Mouse (Mus musculus) monocyte, adult 2 months (primary cell): Measurements from ENCODE around the gene Pctp.

ENCODE experiments used
- DNase-seq, 2 experiments: peaks; one replicate each; pipeline ENCODE4 v3.0.0; 2022; ENCODE audit warnings: low spot score in 2 of 2, low read depth in 1 of 2

The Pctp gene

GRCm38 (mm10) chr11:90002231-90002986, at the start of gene Pctp:
Pctp (minus strand) TSS chr11:90002894.
- peak; percentile 31 to 60 for DNase-seq

DNA sequence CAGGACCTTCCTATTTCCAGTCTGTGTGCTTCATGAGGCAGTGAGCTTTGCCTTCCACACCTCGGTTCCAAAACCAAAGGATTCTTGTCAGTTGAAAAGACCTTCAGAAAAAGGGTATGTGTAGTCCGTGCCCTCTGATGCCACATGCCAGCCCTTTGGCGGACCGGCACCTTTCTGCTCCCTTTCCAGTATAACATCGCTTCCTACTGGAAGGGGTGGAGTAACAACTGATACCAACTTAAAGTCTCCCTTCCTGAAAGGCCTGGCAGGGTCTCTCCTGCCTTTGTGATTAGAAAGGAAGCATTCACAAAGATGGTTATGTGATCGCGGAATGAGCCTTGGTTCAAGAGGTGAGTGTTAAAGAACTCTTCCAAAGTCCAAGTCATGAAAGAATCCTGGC, 47.3 kb upstream of the Pctp start:
- no peak for DNase-seq

GRCm38 (mm10) chr11:90047271-90047670, 44.6 kb upstream of the Pctp start:
- DNase-seq: no peak

- no peak for DNase-seq
Observed at GRCm38 (mm10) chr11:90046211-90046610, 43.5 kb upstream of the Pctp start.

- DNase-seq: no peak
Observed at GRCm38 (mm10) chr11:90044459-90044858, 41.8 kb upstream of the Pctp start.

GRCm38 (mm10) chr11:90038022-90038421, 35.3 kb upstream of the Pctp start:
- DNase-seq: no peak

DNA sequence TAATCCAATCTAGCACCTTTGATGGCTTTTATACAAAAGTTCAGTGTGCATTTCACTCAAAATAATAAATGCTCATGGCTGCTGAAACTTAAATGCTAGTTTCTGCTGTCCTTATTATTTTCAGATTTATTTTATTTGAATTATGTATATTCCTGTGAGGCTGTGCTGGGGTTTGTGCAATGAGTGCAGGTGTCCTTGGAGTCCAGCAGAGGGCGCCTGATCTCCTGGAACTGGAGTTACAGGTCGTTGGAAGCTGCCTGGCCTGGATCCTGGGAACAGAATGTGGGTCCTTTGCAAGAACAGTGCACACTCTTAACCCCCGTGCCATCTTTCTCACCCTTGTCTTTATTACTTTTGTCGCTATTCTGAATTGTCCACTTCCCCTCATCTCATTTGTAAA, 33.7 kb upstream of the Pctp start:
- DNase-seq: no peak

- no peak for DNase-seq
Observed at GRCm38 (mm10) chr11:90035532-90035931, 32.8 kb upstream of the Pctp start.

DNA sequence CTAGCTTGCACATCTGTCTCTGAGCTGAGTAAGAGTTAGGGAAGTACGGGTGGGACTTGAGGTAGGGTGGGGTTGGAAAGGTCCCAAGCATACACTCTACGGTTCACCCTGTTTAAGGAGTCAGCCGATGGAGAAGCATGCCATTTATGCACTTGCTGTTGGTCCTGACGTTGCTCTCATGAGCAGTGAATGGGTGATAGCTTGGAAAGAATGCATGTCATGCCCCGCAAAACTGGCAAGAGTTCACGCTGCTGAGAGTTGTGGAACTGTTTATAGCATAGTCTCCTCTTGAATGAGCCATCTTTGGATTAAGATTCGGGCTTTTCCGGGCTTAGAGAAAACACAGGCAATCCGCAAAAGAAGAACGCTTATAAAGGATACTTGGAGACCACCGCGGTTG, 32.0 kb upstream of the Pctp start:
- DNase-seq: no peak

- DNase-seq: no peak
Observed at GRCm38 (mm10) chr11:90033442-90033841, 30.7 kb upstream of the Pctp start.

GRCm38 (mm10) chr11:90032807-90033206, 30.1 kb upstream of the Pctp start:
- DNase-seq: no peak

GRCm38 (mm10) chr11:90031076-90031475, 28.4 kb upstream of the Pctp start:
- no peak for DNase-seq

DNA sequence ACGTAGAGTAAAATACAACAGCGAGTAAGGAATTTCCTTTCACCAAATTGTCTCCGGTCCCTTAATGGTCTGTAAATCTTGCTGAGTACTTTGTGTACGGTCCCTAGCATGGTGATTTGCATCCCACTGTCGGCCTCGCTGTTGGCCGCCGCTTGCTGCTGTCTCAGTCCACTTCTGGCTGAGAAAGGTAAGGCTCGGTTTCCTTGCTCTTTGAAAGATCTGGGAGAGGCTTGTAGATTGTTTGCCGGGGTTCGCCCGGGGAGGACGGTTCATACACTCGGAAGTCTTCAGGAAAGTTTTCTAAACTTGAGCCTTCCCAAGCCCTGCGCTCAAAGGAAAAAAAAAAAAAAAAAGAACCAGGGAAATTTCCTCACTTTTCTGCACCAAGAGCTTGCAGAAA, 27.9 kb upstream of the Pctp start:
- no peak for DNase-seq

DNA sequence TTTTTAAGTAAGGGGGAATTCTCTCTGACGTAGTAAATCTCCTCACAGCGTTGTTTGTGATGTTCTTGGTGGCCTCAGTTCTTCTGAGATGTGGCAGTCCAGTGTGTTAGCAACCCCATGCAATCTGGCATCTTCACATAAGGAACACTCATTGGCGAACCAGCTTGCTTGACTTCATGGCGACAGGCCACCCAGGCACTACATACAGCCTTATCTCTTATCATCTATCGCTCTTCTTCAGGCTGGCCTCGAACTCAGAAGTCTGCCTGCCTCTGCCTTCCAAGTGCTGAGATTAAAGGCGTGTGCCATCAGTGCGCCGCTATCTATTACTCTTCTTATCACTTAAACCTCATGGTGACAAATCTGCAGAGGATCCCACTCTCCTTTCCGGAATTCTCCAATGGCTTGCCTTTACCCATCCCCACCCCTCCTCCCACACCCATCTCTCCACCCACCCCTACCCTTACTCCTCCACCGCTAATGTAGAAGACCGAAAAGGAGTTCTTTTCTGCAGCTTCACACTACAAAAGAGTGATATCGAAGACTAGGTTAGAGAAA, 27.2 kb upstream of the Pctp start, which contains the start of gene Tmem100:
Gene Tmem100 (plus strand): TSS at position 508 of the 558 bp plus-strand sequence.
- DNase-seq: no peak

DNA sequence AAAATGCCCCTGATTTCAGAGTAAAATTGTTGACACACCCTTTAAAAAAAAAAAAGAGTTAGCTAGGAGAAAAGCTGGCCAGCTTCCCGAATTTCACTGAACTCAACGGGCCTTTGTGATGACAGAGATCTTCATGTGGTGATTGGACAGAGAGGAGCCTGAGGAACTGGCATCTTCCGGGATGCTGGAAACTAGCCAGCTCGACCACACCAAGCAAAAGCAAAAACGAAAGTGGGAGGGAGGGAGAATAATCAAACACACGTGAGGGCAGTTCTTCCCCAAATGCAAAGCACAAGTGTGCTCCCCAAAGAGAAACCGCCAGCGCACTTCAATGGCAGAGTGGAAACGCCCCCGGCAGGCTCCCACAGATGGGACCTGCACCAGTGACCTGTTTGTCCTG, 26.7 kb upstream of the Pctp start:
- peak; percentile 18 to 23 for DNase-seq

DNA sequence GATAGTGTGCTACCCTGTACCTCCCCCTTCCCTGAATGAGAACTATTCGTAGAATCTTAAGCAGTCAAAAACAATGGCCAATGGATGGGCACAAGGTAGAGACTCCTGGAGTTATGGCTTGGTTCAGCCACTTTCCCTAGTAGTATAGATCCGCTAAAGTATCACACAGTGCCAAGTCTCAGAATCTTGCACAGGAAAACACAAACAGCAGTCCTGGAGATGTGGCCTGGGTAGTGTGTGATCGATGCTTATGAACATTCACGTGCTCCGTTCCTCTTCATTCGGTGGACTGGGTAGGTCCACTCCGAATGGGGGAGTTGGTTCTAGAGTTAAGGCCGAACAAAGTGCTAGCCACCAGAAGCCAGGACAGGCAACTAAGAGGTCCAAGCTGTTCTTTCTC, 26.1 kb upstream of the Pctp start:
- no peak for DNase-seq

DNA sequence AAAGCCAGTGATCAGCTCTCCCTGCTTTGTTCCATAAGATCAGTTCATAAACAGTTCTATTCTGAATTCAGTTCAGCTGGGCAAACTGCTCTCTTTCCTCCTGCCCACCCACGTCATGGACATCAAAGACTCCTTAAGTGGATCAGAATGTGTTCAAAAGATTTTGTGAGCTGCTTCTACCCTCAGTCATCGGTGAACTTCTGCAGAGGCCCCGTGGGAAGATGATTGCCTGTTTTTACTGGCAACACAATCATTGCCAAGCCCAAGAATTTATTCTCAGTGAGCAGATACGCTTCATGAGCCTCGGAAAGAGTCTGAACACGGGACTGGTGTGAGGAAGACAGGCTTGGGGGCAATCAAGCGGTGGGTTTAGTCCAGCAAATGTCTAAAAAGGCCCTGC, 24.5 kb upstream of the Pctp start:
- no peak for DNase-seq

DNA sequence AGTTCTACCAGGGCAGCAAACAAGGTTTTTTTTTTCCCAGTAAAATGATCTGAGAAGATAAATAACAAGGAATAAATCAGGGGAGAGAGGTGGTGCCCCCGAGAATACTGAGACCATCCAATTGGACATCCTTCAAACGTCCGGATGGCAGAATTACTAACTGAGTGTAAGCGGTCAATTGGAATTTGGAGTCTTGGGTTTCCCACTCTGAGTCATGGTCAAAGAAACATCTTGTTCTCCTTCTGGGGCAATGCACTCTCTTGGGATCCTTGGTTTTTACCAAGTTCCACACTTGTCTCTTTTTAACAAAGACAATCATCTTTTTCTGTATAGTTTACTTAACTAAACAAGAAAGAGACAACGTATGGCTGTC, 24.1 kb upstream of the Pctp start:
- no peak for DNase-seq

DNA sequence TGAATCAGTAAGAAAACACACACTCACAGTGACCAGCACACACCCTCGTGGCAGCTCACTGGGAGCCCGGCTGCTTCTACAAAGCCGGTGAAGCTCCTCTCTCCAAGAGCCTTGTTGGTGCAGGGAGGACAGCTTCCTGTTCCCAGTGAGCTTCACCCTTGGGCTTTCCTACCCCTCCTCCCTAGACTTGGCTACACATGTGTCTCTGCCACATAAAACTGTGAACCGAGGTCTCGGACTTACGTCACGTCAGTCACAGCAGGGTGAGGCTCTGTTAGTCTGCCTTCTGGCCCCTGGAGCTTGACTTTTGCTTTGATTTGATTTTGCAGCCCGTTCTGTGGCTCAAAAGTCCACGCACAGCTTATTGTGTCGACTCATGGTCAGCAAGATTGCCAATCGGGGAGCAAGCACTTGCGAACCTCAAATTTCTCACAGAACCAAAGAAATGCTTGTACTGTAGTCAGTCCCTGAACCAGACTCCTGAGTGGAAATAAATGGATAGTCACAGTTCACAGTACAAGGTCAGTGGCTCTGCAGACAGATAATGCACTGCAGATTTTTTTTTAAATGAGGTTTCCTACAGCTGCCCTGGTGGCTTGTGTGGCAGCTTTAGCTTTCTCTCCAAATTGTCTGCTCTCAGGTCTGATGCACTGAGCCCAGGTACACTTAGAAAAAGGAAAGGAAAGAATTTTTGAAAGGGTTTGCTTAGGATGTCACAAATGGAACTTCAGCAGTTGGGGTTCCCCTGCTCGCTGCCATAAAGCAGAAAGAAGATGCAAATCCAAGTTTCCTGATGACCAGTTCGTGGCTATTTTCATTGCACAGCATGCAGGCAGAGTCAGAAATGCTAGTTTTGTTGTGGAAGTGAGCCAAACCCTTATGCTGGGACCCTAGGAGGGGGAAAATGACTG, 23.5 kb upstream of the Pctp start:
- no peak for DNase-seq

- DNase-seq: no peak
Observed at GRCm38 (mm10) chr11:90019161-90019560, 16.5 kb upstream of the Pctp start.

DNA sequence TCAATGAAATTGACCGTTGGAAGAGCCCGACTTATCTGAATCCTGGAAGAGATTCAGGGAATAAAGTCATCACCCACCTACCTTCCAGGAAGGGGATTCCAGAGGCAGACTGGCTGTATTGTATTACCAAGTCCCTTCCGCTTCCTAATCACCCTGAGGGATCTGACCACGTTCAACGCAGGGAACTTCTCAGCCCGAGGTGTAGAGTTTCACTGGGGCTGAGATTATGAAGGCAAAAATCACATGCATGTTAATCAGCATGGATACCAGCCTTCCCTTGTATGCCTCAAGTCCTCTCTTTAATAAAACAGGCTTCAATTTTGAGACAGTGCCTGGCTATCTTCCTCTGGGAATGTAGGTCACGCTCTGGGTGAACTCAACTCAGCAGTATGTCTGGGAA, 12.6 kb upstream of the Pctp start:
- DNase-seq: no peak

- DNase-seq: no peak
Observed at GRCm38 (mm10) chr11:90013657-90014056, 11.0 kb upstream of the Pctp start.
